Mouse (Mus musculus) R1 (cell line): ENCODE measurements around the gene Col9a3.

Source experiments
- DNase-seq: peaks from one replicate; pipeline ENCODE4 v3.0.0-alpha.2; 2018; ENCODE audit warnings: low read depth, low spot score

Gene Col9a3

GRCm38 (mm10) chr2:180597490-180597889 lies at the start of gene Col9a3:
Gene Col9a3 (plus strand): TSS chr2:180597790.
- DNase-seq = no peak

- no peak for DNase-seq
Observed at GRCm38 (mm10) chr2:180552340-180552739, 45.2 kb upstream of the Col9a3 start.

GRCm38 (mm10) chr2:180555219-180555618 lies 42.4 kb upstream of the Col9a3 start:
- DNase-seq = no peak

GRCm38 (mm10) chr2:180556470-180556869 lies 41.1 kb upstream of the Col9a3 start:
- DNase-seq = no peak

- DNase-seq = peak; percentile 56
Observed at GRCm38 (mm10) chr2:180560245-180560644, 37.3 kb upstream of the Col9a3 start.

- DNase-seq = no peak
Observed at GRCm38 (mm10) chr2:180562146-180562545, 35.4 kb upstream of the Col9a3 start.

- DNase-seq = no peak
Observed at GRCm38 (mm10) chr2:180563296-180563695, 34.3 kb upstream of the Col9a3 start.

GRCm38 (mm10) chr2:180563841-180564240 lies 33.7 kb upstream of the Col9a3 start:
- DNase-seq = no peak

GRCm38 (mm10) chr2:180566240-180566913 lies 31.2 kb upstream of the Col9a3 start:
- peak; percentile 82 for DNase-seq

GRCm38 (mm10) chr2:180569028-180569643 lies 28.5 kb upstream of the Col9a3 start:
- no peak for DNase-seq

GRCm38 (mm10) chr2:180576482-180576881 lies 21.1 kb upstream of the Col9a3 start:
- DNase-seq = no peak

GRCm38 (mm10) chr2:180578686-180579085 lies 18.9 kb upstream of the Col9a3 start:
- DNase-seq = peak; percentile 53

GRCm38 (mm10) chr2:180581002-180581401 lies 16.6 kb upstream of the Col9a3 start, which contains the start of gene Mrgbp:
Gene Mrgbp (plus strand): TSS chr2:180581304.
- no peak for DNase-seq

- DNase-seq = peak; percentile 94
Observed at GRCm38 (mm10) chr2:180582481-180583153, 15.0 kb upstream of the Col9a3 start.

- DNase-seq = peak; percentile 38
Observed at GRCm38 (mm10) chr2:180583154-180583507, 14.5 kb upstream of the Col9a3 start.

GRCm38 (mm10) chr2:180588736-180589122 lies 8.9 kb upstream of the Col9a3 start:
- DNase-seq = peak; percentile 71

GRCm38 (mm10) chr2:180589123-180589831 lies 8.3 kb upstream of the Col9a3 start, which contains the start of gene Ogfr:
Gene Ogfr (plus strand): TSS chr2:180589245.
- DNase-seq = peak; percentile 84

- DNase-seq = peak; percentile 15
Observed at GRCm38 (mm10) chr2:180598157-180598705, 641 bp downstream of the Col9a3 start.

- DNase-seq = no peak
Observed at GRCm38 (mm10) chr2:180600569-180601021, 3.0 kb downstream of the Col9a3 start.

- DNase-seq = peak; percentile 61
Observed at GRCm38 (mm10) chr2:180604781-180605180, 7.2 kb downstream of the Col9a3 start.

GRCm38 (mm10) chr2:180610283-180610682 lies 12.7 kb downstream of the Col9a3 start:
- no peak for DNase-seq

- no peak for DNase-seq
Observed at GRCm38 (mm10) chr2:180611882-180612281, 14.3 kb downstream of the Col9a3 start.
